Mouse (Mus musculus): ENCODE measurements at regions not wholly inside any gene's neighbourhood (a gene's known extent, or its start where the extent isn't known, plus 50 kb on each side); places are given as distances from the start of the nearest gene placed in this dataset.

DNA sequence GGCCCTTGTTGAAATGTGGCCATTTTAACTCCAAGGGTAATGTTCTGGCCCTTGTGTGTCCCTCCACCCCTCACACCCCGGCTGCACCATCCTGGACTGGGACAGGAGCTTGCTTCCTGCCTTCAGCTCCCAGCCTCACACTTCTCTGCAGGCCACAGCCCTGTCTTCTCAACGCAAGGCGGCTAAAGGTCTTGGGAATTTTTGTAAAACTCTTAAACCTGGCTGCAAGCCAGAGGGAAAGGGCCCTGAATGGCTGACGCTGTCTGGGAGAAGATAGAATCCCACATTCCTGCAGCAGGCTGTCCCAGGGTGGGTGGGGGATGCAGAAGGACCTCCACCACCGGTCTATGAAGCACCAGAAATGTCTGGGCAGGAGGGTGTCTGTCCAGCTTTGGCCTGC, 156.3 kb upstream of the Gm26897 start:
- TF ChIP-seq CTCF (conservative IDR thresholded peaks at IDR 0.05; ENCODE audit: insufficient read depth, insufficient read length, low read depth, low read length) (no peak), POLR2A (IDR thresholded peaks at IDR 0.05; ENCODE audit: low read depth, low read length) (no peak)
